ENCODE assay signal across 22 mouse cellular contexts in genomic region chr8:121134512-121134911, GRCm38 (mm10). TPM values are rescaled to one million over a fixed set of nuclear protein-coding genes. Genes with fewer than 3 reads are reported as not detected.
"Had no signal": no experiment of that assay in that cellular context is flagged by ENCODE, and none has a peak within 500 bp of the region (broad histone marks: within the 10 kb centered on the region; RNA-seq: fewer than 3 reads in every experiment).

No protein-coding gene starts in this region.

- ATAC-seq: midbrain, embryonic 13.5 days; midbrain, embryonic 15.5 days had no signal

- H3K9me3 ChIP-seq: midbrain, embryonic 15.5 days; neural tube, embryonic 15.5 days; stomach, embryonic 15.5 days had no signal

- H3K4me1 ChIP-seq: midbrain, embryonic 13.5 days; midbrain, embryonic 15.5 days; neural tube, embryonic 13.5 days; neural tube, embryonic 15.5 days had no signal

- H3K27ac ChIP-seq: liver, embryonic 14.5 days; midbrain, embryonic 10.5 days; midbrain, embryonic 13.5 days; midbrain, embryonic 15.5 days; neural tube, embryonic 13.5 days; neural tube, embryonic 15.5 days; stomach, embryonic 15.5 days had no signal

- H3K4me2 ChIP-seq: lung, embryonic 14.5 days; midbrain, embryonic 13.5 days; midbrain, embryonic 15.5 days; neural tube, embryonic 13.5 days; neural tube, embryonic 15.5 days; stomach, embryonic 15.5 days had no signal

- H3K4me3 ChIP-seq: midbrain, embryonic 10.5 days; midbrain, embryonic 13.5 days; midbrain, embryonic 15.5 days; neural tube, embryonic 13.5 days; neural tube, embryonic 15.5 days; stomach, embryonic 15.5 days had no signal

- H3K36me3 ChIP-seq: midbrain, embryonic 10.5 days; midbrain, embryonic 13.5 days; midbrain, embryonic 15.5 days; neural tube, embryonic 13.5 days; neural tube, embryonic 15.5 days; stomach, embryonic 15.5 days had no signal

- H3K9ac ChIP-seq: liver, embryonic 14.5 days; lung, embryonic 14.5 days; midbrain, embryonic 13.5 days; midbrain, embryonic 15.5 days; neural tube, embryonic 13.5 days; neural tube, embryonic 15.5 days; stomach, embryonic 15.5 days had no signal

- DNase-seq: lung, adult 18-20 months; lung, embryonic 14.5 days; lung, postnatal 10 days; lung, postnatal 4 days; retina, postnatal 1 day; right cerebral cortex, adult 18-20 months; right cerebral cortex, postnatal 25 days; right cerebral cortex, postnatal 4 days; spleen, adult 18-20 months; thymus, adult 2 months; thymus, postnatal 25 days; thymus, postnatal 4 days had no signal

RNA-seq across cellular contexts. Expression of gene Foxl1, which starts 6.8 kb away (rescaled TPM):
- total RNA-seq: megakaryocyte, adult 5-6 weeks; megakaryocyte-erythroid progenitor cell, adult 5-6 weeks had no signal
- polyA plus RNA-seq: testis, adult 2 months had no signal

RNA-seq across cellular contexts. Expression of gene Foxc2, which starts 18.5 kb away (rescaled TPM):
- total RNA-seq: megakaryocyte, adult 5-6 weeks; megakaryocyte-erythroid progenitor cell, adult 5-6 weeks had no signal

RNA-seq across cellular contexts. Expression of gene Foxf1, which starts 50.3 kb away (rescaled TPM):
- total RNA-seq: megakaryocyte, adult 5-6 weeks; megakaryocyte-erythroid progenitor cell, adult 5-6 weeks had no signal
